Mouse (Mus musculus): Measurements from ENCODE around the gene Atat1. TPM values are rescaled to one million over a fixed set of nuclear protein-coding genes. Genes with fewer than 3 reads are reported as not detected.

Atat1 gene
- polyA plus RNA-seq, 1 experiment = 56.1 TPM

DNA sequence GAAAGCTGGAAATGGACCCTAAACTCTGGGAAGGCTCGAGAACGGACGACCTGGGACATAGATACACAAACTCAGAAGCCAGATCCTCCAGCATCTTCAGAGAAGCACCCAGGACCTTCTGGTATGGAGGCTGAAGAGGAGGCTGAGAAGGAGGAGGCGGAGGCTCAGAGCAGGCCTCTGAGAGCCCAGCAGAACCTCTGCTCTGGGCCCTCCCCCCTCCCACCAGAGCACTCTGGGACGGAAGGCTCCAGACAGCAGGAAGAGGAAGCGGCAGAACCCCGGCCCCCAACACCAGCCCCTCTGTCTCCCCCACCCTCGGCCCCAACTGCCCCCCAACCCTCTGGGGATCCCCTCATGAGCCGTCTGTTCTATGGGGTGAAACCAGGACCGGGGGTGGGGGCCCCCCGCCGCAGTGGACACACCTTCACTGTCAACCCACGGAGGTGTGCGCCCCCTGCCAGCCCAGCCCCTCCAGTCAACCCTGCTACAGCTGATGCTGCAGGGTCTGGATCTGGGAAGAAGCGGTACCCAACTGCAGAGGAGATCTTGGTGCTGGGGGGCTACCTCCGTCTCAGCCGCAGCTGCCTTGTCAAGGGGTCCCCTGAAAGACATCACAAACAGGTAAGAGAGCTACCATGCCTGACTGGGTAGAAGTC is 41.6 kb downstream of the Atat1 start:
- H3K4me3 ChIP-seq (ENCODE audit: low read depth, low read length) = peak overlapping the region; percentile 74
- H3K27ac ChIP-seq (ENCODE audit: insufficient read depth, low read depth, low read length) = peak overlapping the region; percentile 90
- TF ChIP-seq CTCF (IDR thresholded peaks at IDR 0.05; ENCODE audit: extremely low read depth, insufficient read length, insufficient replicate concordance, low read depth, low read length) (no peak), POLR2A (IDR thresholded peaks at IDR 0.05; ENCODE audit: low read depth, low read length) (peak; percentile 19; the same call in 1 of the 2 replicates)
- H3K27me3 ChIP-seq (ENCODE audit: control insufficient read depth, insufficient read depth, low read length) = no peaks in the 10 kb centered on the region
- no peaks in the 10 kb centered on the region for H3K36me3 ChIP-seq (ENCODE audit: control insufficient read depth, insufficient read depth, low read length)
- WGBS = 55% methylated on average over 17 of the region's 17 CpGs
- peaks cover 16% of the 10 kb centered on the region for H3K4me1 ChIP-seq (ENCODE audit: control insufficient read depth, insufficient read depth, insufficient read length, low read length)

DNA sequence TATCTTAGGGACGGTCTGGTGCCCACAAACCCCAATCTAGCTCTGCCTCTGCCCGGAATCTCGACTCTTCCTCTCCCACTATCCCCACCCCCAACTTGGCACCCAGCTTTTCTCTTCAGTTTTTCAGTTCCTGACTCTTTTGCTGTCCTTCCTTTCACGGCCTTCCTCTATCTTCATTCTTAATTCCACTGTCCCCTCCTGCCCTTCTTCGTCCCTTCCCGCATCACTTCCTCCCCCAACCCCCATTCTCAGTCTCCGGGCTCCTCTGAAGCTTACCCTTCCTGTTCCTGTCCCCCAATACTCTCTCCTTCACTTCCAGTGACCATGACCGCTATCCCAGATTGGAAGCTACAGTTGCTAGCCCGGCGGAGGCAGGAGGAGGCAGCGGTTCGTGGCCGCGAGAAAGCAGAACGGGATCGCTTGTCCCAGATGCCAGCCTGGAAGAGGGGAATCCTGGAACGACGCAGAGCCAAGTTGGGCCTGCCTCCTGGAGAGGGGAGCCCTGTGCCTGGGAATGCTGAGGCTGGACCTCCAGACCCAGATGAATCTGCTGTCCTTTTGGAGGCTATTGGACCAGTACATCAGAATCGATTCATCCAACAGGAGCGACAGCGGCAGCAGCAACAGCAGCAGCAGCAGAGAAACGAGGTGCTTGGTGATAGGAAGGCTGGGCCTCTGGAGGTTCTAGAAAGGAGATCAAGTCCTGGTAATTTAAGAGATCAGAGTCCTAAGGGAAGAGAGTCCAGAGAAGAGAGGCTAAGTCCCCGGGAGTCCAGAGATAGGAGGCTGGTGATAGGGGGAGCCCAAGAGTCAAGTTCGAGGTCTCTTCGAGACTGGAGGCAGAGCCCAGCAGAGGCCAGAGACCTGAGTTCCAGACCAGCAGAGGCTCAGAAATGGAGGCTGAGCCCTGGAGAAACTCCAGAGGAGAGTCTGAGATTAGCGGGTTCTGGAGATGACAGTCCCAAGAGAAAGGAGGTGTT is 42.7 kb downstream of the Atat1 start:
- Histone ChIP-seq H3K36me3 (ENCODE audit: control insufficient read depth, insufficient read depth, low read length) (no peaks in the 10 kb centered on the region), H3K4me1 (ENCODE audit: control insufficient read depth, insufficient read depth, insufficient read length, low read length) (peaks cover 16% of the 10 kb centered on the region), H3K27me3 (ENCODE audit: control insufficient read depth, insufficient read depth, low read length) (no peaks in the 10 kb centered on the region), H3K27ac (ENCODE audit: insufficient read depth, low read depth, low read length) (peak overlapping the region; percentile 90), H3K4me3 (ENCODE audit: low read depth, low read length) (peak overlapping the region; percentile 74)
- TF ChIP-seq CTCF (IDR thresholded peaks at IDR 0.05; ENCODE audit: extremely low read depth, insufficient read length, insufficient replicate concordance, low read depth, low read length) = peak; percentile 45; the same call in 1 of the 2 replicates
- TF ChIP-seq POLR2A (IDR thresholded peaks at IDR 0.05; ENCODE audit: low read depth, low read length) = no peak; the same call in 1 of the 2 replicates
- WGBS = 12% methylated on average over 26 of the region's 26 CpGs

DNA sequence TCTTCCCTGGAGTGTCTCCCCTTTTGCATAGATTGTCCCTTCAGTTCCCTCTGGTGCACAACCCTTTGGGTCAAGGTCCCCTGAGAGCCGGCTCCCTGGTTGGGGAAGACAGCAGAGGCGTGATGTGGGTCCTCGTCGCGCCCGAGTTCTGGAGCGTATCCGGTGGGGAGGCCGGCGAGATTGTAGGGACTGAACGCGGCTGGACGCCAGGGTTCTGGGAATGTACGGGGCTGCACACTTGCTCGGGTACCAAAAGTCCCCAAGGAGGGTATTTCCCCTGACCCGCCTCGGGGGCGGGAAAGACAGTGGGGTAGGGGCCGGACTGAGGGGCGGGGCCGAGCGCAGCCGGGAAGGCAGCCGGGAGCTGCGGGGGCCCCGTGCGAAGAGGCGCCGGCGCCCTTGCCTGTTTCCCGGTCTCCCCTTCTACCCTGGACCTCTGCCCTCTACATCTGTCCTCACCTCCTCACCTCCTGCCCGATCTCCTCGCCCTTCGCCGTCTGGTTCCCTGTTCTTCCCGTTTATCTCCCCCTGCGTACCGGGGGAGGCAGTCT is 43.5 kb downstream of the Atat1 start:
- peaks cover 16% of the 10 kb centered on the region for H3K4me1 ChIP-seq (ENCODE audit: control insufficient read depth, insufficient read depth, insufficient read length, low read length)
- H3K4me3 ChIP-seq (ENCODE audit: low read depth, low read length) = peak overlapping the region; percentile 74
- no peak for TF ChIP-seq POLR2A (IDR thresholded peaks at IDR 0.05; ENCODE audit: low read depth, low read length)
- no peak for TF ChIP-seq CTCF (IDR thresholded peaks at IDR 0.05; ENCODE audit: extremely low read depth, insufficient read length, insufficient replicate concordance, low read depth, low read length)
- peak overlapping the region; percentile 90 for H3K27ac ChIP-seq (ENCODE audit: insufficient read depth, low read depth, low read length)
- no peaks in the 10 kb centered on the region for H3K27me3 ChIP-seq (ENCODE audit: control insufficient read depth, insufficient read depth, low read length)
- no peaks in the 10 kb centered on the region for H3K36me3 ChIP-seq (ENCODE audit: control insufficient read depth, insufficient read depth, low read length)
- WGBS = 2% methylated on average over 36 of the region's 38 CpGs

DNA sequence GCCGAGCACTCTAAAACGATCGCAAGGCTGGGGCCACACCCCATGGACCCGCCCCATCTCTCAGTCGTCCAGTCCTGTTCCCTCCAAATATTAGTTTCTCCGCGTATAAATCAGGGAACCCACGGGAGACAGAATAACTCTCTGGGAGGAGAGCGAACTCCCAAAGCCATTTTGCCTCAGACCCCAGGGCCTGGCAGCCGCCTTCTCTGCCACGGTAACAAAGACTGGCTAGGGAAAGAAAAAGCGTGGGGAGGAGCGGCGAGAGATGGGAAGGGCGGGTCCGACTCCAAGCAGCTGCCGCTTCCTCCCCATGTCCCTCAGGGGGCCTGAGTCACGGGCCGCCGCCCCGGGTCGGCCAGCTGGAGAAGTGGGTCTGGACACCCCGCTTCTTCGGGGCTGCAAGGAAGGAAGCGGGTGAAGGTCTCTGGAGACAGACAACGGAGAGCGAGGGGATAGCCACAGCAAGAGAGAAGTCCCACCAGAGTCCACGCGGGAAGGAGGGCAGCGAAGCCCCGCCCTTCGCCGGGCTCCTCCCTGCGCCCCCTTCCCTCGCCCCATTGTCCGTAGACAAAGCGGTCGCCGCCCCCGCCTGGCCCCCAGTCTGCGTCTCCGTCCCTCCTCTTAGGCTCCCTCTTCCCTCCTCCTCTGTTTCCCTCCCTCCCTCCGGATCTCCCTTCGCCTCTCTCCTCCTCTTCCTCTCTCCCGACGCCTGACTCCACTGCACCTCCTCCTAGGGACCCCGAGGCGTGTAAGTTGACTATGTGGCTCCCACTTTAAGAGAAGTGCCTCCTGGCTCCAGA is 44.2 kb downstream of the Atat1 start, which contains the start of gene Ppp1r18:
TSS of gene Ppp1r18 (plus strand) at position 113 of the 800 bp plus-strand sequence.
- H3K36me3 ChIP-seq (ENCODE audit: control insufficient read depth, insufficient read depth, low read length) = no peaks in the 10 kb centered on the region
- WGBS = 1% methylated on average over 48 of the region's 48 CpGs
- H3K27ac ChIP-seq (ENCODE audit: insufficient read depth, low read depth, low read length) = peak within 1 kb of the TSS; percentile 90
- no peaks in the 10 kb centered on the region for H3K27me3 ChIP-seq (ENCODE audit: control insufficient read depth, insufficient read depth, low read length)
- peak within 1 kb of the TSS; percentile 74 for H3K4me3 ChIP-seq (ENCODE audit: low read depth, low read length)
- H3K4me1 ChIP-seq (ENCODE audit: control insufficient read depth, insufficient read depth, insufficient read length, low read length) = peaks cover 18% of the 10 kb centered on the region
- TF ChIP-seq CTCF (IDR thresholded peaks at IDR 0.05; ENCODE audit: extremely low read depth, insufficient read length, insufficient replicate concordance, low read depth, low read length) (no peak), POLR2A (IDR thresholded peaks at IDR 0.05; ENCODE audit: low read depth, low read length) (peak; percentile 49; the same call in 1 of the 2 replicates)

DNA sequence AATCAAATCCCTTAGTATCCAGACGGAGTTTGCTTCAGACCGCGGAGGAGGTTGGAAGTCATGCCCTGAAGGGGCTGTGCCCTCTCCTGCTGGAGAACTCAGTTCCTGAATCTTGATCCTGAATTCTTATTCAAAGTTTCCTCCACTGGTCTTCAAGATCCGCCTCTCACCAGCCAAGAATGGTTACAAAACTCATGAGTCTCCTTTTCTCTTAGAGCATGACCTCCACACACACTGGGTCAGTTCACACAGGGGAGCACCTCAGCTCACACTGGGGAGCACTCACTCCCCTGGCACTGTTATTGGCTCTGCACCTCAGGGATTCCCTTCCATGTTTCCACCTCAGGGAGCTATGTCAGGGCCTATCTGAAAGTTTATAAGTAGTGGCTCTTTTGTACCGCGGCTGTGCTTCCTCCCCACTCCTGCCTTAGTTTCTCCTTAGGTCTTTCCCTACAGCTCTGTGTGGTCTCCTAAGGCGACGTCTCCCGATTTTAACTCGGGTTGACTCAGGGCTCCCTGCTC is 45.0 kb downstream of the Atat1 start:
- TF ChIP-seq POLR2A (IDR thresholded peaks at IDR 0.05; ENCODE audit: low read depth, low read length) (no peak), CTCF (IDR thresholded peaks at IDR 0.05; ENCODE audit: extremely low read depth, insufficient read length, insufficient replicate concordance, low read depth, low read length) (no peak)
- H3K36me3 ChIP-seq (ENCODE audit: control insufficient read depth, insufficient read depth, low read length) = no peaks in the 10 kb centered on the region
- no peaks in the 10 kb centered on the region for H3K27me3 ChIP-seq (ENCODE audit: control insufficient read depth, insufficient read depth, low read length)
- H3K27ac ChIP-seq (ENCODE audit: insufficient read depth, low read depth, low read length) = peak overlapping the region; percentile 90; the same call in 1 of the 2 replicates
- 65% methylated on average over 10 of the region's 10 CpGs for WGBS
- H3K4me1 ChIP-seq (ENCODE audit: control insufficient read depth, insufficient read depth, insufficient read length, low read length) = peaks cover 15% of the 10 kb centered on the region
- H3K4me3 ChIP-seq (ENCODE audit: low read depth, low read length) = no peak overlapping the region; the same call in 1 of the 2 replicates

Data from small intestine, adult 2 months (tissue).